Mouse (Mus musculus) G1E (cell line): ENCODE results near the gene Sorcs2.

Experiments
- CTCF ChIP-seq: IDR thresholded peaks from 2 replicates; pipeline ENCODE4 v1.5.1; 2012; ENCODE audit warnings: low read depth, low read length, inconsistent platforms, mixed read lengths
- GATA1 ChIP-seq: IDR thresholded peaks from 2 replicates; pipeline ENCODE4 v1.6.1; 2012; ENCODE audit warnings: borderline replicate concordance, low read length, inconsistent platforms, mixed read lengths
- GATA2 ChIP-seq: IDR thresholded peaks from 2 replicates; pipeline ENCODE4 v1.6.1; 2012; ENCODE audit warnings: low read depth, low read length, inconsistent platforms, borderline replicate concordance
- POLR2AphosphoS5 ChIP-seq: IDR thresholded peaks from 2 replicates; pipeline ENCODE4 v1.6.1; 2012; ENCODE audit warnings: low read depth, low read length, inconsistent platforms; ENCODE audit not compliant: insufficient replicate concordance
- TAL1 ChIP-seq: conservative IDR thresholded peaks from 2 replicates; pipeline ENCODE4 v1.6.1; 2012; ENCODE audit warnings: low read depth, low read length, inconsistent platforms, mixed read lengths

DNA sequence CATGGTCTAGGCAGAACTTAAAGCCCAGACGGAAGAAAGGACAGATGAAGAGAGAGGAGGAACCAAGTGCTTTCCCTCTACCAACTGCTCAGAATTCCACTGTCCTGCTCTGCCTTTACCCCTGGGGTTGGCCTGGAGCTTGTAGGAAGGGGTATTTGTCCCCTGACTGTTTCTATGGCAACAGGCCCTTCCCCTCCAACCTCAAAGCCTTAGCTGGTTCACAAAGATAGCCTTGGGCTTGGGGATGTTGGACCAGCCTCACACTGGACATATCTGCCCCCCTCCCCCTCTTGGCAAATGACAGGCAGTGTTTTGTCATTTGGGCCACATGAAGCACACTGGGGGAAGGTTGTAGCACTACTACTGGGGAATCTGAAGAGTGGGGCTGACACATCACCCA is 375.6 kb downstream of the Sorcs2 start:
- TF ChIP-seq CTCF (no peak), TAL1 (no peak), POLR2AphosphoS5 (no peak), GATA1 (no peak), GATA2 (no peak)
